Mouse (Mus musculus) adrenal gland, postnatal 14 days (tissue): ENCODE measurements around the gene Gm2016. TPM values are rescaled to one million over a fixed set of nuclear protein-coding genes. Genes with fewer than 3 reads are reported as not detected.
"Not testable (repeated sequence)": the region's sequence is repeated elsewhere in the genome, so short reads cannot be mapped to it uniquely, and the experiment has no call there.

Source experiments
- DNase-seq: peaks from one replicate; pipeline ENCODE4 v3.0.0; 2021; ENCODE audit warnings: mixed read lengths
- long read RNA-seq, 2 experiments: library from polyadenylated mRNA; stranded (forward); transcript quantifications; one replicate each; pipeline ENCODE4 v2.0.0; 2021
- total RNA-seq: library from RNA; stranded (reverse); gene quantifications from 2 replicates; pipeline ENCODE4 v1.2.3, GENCODE M21; 2021

The Gm2016 gene
- total RNA-seq: not detected in 2 replicates
- long read RNA-seq, experiment 1: 0 reads
- long read RNA-seq, experiment 2: 0 reads

DNA sequence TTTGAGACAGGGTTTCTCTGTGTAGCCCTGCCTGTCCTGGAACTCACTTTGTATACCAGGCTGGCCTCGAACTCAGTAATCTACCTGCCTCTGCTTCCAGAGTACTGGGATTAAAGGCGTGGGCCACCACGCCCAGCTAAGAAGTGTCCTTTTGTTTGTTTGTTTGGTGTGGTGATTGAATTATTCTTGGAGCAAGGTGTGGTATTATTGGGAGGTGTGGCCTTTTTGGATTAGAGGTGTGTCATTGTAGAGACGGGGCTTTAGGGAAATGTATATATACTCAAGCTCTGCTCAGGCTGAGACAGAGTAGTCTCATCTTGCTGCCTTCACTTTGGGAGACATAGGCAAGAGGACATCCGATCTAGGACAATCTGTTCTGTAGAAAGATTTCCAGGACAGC lies at the start of gene Gm2016:
TSS of gene Gm2016 (plus strand) at position 301 of the 400 bp plus-strand sequence.
- DNase-seq: not testable (repeated sequence)

GRCm38 (mm10) chr12:87842239-87842638 lies 31.6 kb upstream of the Gm2016 start, which contains the start of gene Gm2001:
Gene Gm2001, minus strand, starts transcription at chr12:87842339.
- not testable (repeated sequence) for DNase-seq

DNA sequence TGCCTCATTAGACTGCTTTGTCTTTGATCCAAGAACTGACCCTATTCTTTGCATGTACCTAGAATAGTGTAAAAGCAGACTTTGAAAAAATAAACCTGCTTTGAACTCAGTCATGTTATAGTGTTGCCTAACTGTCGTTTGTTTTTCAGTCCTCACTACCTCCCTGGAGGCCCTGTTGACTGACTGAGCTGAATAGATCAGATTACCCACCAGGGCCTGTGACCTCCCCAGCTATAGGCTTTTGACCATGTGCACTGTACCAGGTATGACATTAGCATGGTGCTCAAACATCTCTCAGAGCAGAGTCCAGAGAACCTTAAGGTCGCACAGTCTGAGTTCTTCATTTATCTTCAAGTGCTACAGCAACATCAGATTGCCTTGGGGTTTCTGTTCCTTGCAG lies 23.2 kb upstream of the Gm2016 start:
- not testable (repeated sequence) for DNase-seq

GRCm38 (mm10) chr12:87856067-87856466 lies 17.8 kb upstream of the Gm2016 start:
- not testable (repeated sequence) for DNase-seq

- not testable (repeated sequence) for DNase-seq
Observed at GRCm38 (mm10) chr12:87861740-87862692, 11.9 kb upstream of the Gm2016 start.

DNA sequence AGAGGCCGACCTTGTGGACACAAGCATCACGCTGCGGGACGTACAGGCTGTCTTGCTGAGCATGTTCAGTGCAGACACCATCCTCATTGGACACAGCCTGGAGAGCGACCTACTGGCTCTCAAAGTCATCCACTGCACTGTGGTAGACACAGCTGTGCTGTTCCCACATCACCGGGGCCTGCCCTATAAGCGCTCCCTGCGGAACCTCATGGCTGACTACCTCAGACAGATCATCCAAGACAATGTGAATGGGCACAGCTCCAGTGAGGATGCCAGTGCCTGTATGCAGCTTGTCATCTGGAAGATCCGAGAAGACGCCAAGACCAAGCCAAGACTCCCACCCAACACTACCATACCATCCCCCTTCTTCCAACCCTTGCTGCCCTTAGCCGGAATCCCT lies 10.2 kb upstream of the Gm2016 start:
- DNase-seq: not testable (repeated sequence)

GRCm38 (mm10) chr12:87864048-87864447 lies 9.8 kb upstream of the Gm2016 start:
- not testable (repeated sequence) for DNase-seq

- not testable (repeated sequence) for DNase-seq
Observed at GRCm38 (mm10) chr12:87895070-87895469, 21.2 kb downstream of the Gm2016 start, which contains the start of gene Gm2022. Gene Gm2022, plus strand, starts transcription at chr12:87895370.

GRCm38 (mm10) chr12:87919721-87920120 lies 45.8 kb downstream of the Gm2016 start, which contains the start of gene Gm2035:
Gene Gm2035, minus strand, starts transcription at chr12:87919857.
- DNase-seq: not testable (repeated sequence)

Other genes with a start within 250 kb of the Gm2016 start
- not detected in 2 replicates for gene Gm16381, start 229.5 kb upstream of the Gm2016 start, total RNA-seq
- not detected in 2 replicates for gene Gm21319, start 98.3 kb upstream of the Gm2016 start, total RNA-seq
- not detected in 2 replicates for gene Gm21936, start 78.6 kb upstream of the Gm2016 start, total RNA-seq
- gene BB287469, start 57.5 kb upstream of the Gm2016 start, total RNA-seq: not detected in 2 replicates
- gene Gm2001, start 31.7 kb upstream of the Gm2016 start, total RNA-seq: not detected in 2 replicates
- gene Gm2022, start 21.3 kb downstream of the Gm2016 start, total RNA-seq: not detected in 2 replicates
- not detected in 2 replicates for gene Gm2035, start 45.8 kb downstream of the Gm2016 start, total RNA-seq
- gene Gm2042, start 80.0 kb downstream of the Gm2016 start, total RNA-seq: not detected in 2 replicates
- gene Gm2075, start 137.8 kb downstream of the Gm2016 start, total RNA-seq: not detected in 2 replicates
- gene Gm6803, start 144.7 kb downstream of the Gm2016 start, total RNA-seq: not detected in 2 replicates
- gene Gm2056, start 152.9 kb downstream of the Gm2016 start, total RNA-seq: not detected in 2 replicates
- not detected in 2 replicates for gene Gm16368, start 209.6 kb downstream of the Gm2016 start, total RNA-seq